Mouse (Mus musculus) thymus, adult 18-20 months (tissue): ENCODE results near the gene Lca5l.

Experiments used
- DNase-seq, 2 experiments: peaks; one replicate each; pipeline ENCODE4 v3.0.0; 2022; ENCODE audit warnings: mixed read lengths in 2 of 2

Lca5l gene

DNA sequence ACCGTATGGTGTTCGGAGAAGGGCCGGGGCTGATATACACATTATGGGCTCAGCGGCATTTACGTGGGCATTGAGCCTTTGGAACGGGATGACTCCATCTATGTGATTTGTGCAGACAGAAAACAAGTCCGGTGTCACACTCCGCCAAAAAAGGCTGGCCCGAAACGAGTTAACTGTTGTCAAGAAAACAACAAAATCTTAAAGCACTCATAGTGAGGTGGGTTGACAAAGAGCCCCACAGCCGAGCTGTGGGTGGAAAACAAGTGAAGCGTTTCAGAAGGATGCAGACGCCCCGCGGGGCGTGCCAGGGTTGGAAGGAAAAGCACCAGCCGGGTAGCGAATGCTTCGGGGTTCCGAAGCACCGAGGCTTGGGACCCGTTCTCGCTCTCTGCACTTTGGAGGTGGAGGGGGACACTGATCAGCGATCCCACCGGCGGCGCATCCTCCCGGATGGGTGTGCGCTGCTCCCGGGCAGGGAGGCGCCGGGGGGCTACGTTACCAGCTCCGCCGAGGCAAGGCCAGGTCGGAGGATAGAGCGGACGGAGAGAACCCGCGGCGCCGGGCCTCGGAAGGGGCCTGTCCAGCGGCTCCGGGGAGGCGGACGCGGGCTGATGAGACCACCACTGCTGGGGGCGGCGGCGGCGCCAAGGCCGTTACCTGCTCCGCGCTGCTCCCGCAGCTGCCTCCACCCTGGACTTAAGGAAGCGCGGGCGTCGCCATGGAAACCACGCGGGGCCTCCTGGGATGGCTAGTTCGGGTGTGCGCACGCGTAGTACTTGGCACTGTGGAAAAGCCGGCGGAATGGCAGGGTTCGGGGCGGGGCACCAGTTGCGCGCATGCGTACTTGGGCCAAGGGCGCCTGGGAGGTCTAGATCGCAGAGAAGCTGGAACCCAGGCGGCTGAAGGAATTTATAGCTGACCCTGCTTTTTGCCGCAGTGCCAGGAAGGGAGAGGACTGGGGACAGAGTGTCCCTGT is at the start of gene Lca5l:
TSS of gene Lca5l (minus strand) at position 741 of the 976 bp plus-strand sequence.
- peak; percentile 95 to 96 for DNase-seq

DNA sequence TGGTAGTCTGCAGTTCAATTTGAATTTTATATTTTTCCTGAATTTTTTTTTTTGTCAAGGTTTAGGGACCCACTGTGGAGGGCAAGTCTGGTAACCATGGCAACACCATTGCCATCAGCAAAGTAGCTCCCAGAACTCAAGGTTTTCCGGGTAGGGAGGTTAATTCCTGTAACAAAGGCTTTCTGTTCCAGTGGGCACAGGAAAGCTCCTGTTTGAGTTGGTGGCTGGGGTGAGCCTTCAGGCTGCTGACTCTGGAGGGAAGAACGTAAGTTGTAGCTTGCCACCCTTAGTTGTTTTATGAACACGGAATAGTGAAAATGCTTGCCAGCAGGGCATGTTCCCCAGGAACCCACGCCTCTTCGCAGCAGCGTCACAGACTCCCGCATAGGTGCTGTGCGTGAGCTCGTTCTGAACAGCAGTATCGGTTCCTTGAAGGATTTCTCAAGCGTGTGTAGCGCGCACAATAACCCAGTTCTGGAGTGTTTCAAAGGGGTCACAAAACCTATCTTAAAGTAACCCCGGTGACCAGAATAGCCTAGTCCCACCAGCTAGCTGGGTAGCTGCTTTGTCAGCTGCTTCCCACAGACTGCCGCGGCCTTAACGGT is 43.4 kb upstream of the Lca5l start, which contains the start of gene B3galt5:
TSS of gene B3galt5 (plus strand) at position 436 of the 605 bp plus-strand sequence.
- DNase-seq: no peak

DNA sequence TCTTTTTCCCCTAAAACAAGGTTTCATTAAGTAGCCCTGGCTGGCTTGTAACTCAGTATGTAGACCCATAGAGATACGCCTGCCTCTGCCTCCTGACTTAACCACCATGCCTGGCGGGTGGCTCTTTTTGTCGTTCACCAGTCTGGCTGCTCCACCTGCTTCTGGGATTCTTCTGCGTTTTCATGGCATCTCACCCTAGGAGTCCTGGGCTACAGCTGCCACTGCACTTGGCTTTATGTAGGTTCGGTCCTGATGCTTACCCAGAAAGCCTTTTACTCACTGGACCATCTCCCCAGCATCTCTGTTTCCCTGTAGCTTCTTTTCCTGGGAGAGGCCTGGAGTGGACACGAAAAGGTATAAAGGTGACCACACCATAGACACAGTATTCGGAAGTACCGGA is 41.9 kb upstream of the Lca5l start:
- no peak for DNase-seq

DNA sequence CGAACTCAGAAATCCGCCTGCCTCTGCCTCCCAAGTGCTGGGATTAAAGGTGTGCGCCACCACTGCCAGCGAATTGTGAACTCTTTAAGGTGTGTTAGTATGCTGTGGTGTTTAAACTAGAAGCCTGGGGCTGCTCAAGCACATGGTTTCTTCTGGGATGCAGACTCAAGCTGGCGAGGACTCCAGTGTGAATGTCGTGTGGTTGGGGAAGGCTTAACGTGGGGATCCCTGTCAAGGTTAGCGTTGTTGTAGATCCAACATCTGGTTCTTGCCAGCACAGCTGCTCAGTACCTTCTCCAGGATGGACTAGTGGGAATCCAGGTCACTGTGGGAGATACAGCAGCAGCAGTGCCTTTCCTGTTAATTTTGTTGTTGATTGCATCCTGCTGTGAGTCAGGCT is 39.9 kb upstream of the Lca5l start:
- DNase-seq: no peak

DNA sequence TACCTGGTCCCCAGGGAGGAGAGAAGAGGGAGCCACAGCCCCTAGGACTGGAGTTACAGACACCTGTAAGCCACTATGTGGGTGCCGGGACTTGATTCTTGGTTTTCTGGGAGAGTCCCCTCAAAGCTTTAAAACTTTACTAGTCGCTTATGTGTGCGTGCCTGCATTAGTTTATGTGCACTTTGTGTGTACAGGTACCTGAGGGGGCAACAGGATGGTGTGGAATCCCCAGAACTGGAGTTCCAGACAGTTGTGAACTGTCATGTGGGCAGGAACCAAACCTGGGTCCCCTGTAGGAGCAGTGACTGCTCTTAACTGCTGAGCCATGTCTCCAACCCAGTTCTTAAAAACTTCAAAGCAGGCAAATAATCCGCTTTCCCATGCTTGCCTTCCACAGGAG is 39.2 kb upstream of the Lca5l start:
- no peak for DNase-seq

DNA sequence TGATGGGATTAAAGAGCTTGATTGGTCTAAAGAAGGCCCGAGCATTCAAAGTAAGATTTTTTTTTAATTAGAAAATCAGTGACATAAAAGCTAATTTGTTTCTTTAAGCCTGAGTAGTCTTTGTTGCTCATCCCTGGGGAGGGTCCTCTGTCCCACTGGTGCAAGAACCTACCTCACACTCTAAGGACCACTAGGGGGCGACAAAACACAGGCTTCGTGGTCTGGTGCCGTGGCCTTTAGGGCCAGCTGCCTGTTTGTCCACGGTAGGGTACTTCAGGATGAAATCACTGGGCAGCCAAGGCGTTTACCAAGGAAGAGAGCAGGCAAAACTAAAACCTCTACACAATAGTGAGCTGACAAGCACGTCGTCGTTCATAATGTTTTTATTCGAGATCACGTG is 38.3 kb upstream of the Lca5l start:
- peak; percentile 37 to 42 for DNase-seq

DNA sequence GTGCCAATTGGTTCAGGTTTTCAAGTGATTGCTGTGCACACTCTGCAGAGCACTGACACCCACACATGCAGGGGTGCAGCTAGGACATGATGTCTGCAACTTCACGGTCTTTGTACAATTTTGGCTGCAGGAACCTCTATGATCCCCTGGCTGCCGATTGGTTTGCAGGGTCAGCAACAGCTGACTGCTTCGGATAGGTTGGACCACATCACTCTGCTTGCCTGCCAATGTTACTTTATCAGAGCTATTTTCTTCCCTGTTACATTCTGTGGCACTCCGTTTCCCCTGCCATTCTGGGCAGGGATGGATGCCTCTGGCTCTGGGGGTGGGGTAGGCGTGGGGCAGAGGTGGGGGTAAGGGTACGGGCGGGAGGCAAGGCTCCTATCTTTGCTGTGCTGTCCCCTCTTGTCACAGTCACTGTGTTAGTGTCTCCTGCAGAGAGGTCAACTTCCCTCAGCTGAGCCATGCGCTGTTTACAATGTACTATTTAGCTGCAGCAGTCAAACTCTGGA is 37.0 kb upstream of the Lca5l start:
- DNase-seq: no peak

DNA sequence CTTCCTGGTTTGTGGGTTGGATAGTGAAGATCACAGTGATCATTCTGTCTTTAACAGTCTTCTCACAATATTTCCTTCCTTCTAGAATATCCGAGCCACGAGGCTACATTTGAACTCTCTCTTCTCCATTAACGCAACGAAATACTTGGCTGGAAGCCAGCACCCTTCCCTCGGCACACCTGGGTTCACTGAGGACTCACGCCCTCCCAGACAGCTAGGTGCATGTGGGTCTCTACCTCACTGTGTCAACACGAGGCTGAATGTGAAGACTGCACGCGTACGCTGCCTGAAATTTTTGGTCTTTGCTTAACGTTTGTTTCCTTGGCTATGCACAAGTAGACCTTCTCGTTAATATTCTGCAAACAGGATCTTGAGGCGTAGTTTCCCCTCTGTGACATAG is 36.4 kb upstream of the Lca5l start:
- DNase-seq: no peak

DNA sequence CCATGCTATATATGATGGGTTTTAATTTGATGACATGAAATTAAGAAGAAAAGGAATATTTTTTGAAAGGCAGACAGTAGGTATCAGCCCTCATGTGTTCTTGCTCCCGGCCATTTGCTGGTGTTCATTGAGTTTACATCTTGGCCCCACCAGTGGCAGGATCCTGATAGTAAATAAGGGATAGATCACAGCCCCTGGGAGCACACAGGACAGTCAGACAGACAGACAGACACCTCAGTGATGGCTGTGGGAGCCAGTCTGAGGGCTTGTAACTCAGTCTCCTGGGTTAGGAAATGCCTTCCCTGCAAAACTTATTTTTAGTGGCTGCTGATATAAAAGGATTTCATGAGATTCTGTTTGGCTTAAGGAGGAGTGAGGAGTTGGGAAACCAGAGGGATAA is 30.4 kb upstream of the Lca5l start:
- no peak for DNase-seq

DNA sequence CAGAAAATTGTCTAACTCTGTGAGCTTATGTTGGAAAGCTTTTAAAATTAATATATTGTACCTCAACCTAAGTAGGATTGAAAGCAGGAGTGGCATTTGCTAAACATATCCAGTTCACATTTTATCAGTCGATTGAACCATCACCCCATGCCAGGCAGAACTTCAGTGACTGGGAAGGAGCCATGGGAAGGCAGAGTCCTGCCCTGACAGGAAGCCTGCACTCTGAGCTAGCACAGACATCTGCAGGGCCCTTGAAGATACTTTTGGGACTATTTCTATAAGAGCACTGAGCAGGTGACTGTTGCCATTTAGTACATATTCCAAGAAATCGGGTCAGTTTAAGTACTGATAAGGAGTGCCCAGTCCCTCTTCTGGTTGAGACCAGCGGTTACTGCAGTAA is 29.9 kb upstream of the Lca5l start:
- no peak for DNase-seq

DNA sequence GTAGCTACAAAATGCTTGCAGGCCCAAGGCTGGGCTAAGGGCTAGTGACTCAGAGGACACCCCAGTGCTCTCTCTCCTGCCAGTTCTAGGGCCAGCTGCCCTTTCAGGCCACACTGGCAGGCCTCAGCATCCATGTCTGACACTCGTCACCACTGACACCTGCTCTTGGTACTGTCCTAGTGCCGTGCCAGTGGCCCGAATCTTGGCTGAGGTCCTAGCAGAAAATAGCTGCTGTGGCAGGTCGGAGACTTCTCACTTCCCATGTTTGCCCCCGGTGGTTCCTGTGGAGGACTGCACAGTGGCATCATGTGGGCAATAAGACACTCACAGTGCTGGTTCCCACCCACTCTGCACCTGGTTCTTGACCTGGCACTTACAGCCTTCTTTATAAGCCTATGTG is 29.4 kb upstream of the Lca5l start:
- DNase-seq: no peak

DNA sequence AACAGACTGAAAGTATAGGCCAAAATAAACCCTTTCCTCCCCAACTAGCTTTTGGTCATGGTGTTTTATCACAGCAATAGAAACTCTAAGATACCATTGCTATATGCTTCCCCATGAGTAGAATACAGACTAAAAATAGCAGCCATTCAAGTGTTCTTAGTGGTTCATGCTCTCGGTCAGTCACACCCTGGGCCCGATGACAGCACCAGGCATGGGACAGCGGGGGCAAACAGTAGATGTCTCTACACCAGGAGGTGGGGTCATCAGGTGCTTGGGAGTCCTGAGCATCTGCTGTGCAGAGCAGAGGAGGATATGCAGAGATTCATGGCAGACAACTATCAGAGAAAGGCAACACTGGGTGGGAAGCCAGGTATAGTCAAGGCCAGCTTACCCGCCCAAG is 21.0 kb upstream of the Lca5l start:
- no peak for DNase-seq

DNA sequence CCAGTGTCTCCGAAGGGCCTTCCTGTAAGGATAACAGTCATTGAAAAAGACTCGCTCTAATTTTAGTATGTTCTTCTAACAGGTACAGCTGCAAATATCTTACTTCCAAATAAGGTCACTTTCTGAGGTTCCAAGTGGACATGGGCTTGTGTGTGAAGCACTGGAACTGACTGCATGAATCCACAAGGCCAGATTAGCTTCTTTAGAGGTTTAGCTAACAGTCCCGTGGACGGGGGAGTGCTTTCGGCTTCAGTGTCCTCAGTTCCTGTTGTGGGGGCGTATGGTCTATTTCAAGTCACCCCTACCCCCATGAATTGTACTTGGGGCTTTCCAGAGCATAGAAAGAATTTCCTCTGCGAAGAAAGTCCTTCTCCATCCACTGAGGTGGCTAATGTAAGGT is 18.8 kb upstream of the Lca5l start:
- DNase-seq: no peak

DNA sequence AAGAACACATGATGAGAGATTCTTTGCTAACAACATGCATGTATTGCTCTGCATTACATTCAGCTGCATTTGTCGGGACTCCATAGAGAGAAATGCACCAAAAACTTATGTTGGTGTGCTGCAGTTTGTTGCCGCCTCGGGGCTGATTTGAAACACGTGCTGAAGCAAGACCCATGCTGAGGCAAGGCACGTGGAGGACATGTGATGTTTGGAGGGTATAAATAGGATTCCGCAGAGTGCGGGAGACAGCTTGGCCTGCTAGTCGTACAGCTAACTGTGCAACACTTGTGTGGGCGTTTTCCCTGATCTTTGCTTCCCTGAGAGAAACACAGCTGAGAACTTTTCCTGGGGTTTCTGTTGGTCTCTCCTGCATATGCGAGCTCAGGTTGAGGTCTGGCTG is 17.7 kb upstream of the Lca5l start:
- DNase-seq: no peak

DNA sequence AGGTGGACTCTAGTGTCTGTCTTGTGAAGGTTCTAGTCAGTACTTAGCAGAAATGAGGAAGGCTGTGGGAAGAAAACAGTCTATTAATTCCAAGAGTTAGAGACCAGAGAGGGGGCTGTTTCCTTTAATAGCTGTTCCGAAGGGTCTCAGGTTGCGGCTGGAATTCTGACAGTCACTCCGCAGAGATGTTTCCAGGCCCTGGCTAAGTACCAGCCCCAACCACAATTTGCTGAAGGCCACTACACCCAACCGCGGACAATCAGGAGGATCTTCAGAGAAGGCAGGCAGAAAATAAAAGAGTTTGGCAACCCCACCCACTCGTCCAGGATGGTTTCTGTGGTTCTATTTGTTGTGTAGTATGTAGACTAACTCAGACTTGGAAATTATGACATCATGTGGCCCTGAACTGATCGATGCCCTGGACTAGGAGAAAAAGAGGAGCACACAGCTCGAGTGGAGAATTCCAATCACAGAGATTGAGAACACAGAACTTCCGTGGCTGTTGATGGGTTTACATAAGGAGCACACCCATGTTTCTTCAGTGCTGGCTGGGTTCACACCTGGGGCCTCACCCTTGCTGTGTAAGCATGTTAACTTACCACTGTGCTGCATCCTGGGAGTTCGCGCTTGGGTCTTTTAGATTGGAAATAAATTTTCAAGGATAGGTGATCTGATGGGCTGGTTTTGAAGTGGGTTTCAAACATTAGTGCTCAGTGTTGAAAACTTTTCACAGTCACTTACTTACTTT is 9.6 kb upstream of the Lca5l start:
- DNase-seq: no peak

DNA sequence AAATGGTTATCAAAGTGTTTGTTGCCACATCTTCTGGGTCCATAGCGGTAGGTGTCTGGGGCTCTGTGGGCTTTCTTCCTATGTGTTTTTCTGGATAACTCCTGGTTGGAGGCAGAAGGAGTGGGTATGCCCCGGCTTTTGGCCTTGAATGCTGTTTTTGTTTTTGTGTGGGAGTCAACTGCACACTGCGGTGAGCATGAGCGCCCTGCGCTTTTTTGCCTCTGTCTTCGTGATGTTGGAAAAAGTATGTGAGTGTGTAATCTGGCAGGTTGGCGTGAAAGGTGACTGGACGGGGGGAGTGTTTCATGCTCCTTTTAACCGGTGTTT is 8.6 kb upstream of the Lca5l start:
- DNase-seq: no peak

DNA sequence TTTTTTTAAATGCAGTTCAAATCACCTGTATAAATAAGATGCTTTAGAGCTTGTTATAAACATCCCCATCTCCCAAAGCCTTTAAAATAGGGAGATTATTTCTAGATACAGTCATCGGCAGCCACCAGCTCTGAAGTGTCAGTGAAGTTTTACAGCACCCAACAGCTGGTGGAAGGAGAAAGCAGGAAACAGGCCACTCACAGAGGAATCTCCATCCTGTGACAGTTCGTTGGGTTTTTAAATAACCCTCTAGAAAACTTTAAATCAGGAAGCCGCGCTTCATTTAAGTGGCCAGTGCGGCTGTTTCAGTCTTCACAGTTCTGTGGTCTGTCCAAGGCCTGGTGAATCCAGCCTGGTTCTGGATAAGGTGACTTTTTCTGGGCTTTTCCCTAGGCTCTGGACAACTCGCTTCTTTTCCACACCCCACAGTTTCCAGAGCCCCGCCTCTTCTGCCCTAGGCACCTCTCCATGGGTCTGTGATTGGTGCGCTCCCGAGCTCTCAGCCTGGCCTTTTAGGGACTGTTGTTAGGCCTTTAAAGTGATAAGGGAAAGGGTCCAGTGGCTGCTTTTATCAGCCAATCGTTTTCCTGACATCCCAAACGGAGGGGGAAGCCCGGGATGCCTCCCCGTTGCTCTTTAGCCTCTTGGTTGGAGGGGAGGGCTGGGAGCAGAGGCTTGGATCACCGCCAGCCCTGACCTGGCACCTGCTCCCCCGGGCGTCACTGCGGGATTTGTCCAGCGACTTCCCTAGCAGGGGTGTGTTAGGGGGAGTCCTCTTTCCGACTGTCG is 8.0 kb upstream of the Lca5l start, which contains the start of gene Sh3bgr:
TSS of gene Sh3bgr (plus strand) at position 538 of the 789 bp plus-strand sequence.
- no peak for DNase-seq

DNA sequence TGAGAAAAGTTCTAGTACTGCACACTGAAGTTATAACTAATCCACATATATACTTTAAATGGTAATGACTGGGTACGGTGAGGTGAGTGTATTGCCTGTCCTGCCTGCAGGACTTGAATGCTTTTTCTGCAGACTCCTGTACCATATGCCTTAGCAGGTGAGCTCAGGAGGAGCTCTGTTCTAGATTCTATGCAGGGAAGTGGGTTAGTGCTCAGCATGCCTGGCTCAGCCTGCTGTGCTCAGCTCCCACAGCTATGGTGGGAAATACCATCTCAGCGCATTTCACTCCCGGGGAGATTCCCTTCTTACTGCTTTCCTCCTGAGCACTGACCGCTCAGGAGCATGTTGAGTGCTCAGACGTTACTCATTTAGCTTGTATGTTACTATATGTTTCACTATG is 4.5 kb downstream of the Lca5l start:
- DNase-seq: no peak

DNA sequence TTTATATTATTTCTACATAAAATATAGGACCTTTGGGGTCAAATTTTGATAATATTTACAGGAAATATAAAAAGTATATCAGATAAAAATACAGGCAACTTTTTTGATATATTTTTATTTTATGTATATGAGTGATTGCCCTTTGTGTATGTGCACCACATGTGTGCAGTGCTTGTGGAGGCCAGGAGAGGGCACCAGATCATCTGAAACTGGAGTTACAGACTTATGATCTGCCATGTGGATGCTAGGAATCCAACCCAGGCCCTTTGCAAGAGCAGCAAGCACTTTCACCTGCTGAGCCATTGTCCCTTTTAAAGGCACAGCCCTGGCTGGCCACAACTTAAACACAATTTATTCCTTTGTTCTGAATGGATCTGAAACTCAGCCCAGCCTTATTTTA is 12.9 kb downstream of the Lca5l start:
- no peak for DNase-seq

DNA sequence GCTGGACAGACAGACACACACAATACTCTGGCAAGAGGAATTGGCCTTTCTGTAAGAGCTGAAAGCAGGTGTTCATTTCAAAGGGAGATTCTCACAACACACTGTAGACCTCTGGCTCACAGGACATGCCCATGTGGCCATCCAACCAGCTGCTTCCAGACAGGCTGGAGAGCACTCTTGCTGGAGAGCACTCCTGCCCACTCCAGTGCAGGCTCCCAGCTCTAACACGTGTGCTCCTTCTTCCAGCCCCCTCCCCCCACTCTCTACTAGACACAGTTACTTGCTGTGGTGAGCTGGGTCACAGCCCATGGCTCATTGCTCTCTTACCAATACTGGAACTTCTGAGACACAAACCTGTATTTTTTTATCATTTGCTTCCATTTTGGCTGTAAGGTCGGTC is 16.7 kb downstream of the Lca5l start:
- no peak for DNase-seq

DNA sequence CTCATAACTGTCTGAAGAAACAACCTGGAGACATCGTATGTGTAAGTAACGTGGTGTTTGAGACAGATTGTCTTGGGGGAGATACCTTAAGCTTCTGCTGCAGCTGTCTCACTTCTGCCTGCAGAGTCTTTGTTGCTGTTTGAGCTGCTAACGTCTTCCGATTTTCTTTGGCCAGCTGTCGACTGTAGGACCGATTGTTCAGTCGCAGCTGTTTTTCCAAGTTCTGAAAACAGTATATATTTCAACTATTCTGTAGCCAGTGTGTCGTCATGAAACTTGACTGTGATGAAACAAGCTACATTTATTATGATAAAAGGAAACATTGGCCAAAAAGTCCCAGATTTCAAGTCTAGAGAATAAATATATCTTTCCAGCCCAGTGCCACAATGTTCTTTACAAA is 18.4 kb downstream of the Lca5l start:
- no peak for DNase-seq

DNA sequence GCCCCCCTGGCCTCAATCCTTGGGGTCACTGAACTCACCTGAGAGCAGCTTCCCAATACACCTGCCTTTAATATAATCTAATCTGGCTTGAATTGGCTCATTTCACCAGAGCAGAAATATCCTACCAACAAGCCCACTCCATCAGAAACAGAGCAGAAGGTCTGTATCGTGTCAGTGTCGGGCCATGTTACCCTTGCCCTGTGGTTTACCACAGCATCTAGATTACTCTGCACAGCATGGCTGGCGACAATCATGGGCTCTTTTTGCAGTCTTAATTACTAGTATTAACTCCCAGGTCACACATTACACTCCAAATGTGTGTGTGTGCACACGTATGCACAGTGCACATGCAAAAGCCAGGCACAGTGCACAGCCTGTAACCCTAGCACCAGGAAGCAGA is 23.2 kb downstream of the Lca5l start:
- no peak for DNase-seq
